Mouse (Mus musculus) midbrain, embryonic 12.5 days (tissue): ENCODE results near the gene Tgm4. TPM values are rescaled to one million over a fixed set of nuclear protein-coding genes. Genes with fewer than 3 reads are reported as not detected.

Experiments
- ATAC-seq: fragments of 200-750 bp; cut with Nextera tagmentation; 2 replicates; pipeline ENCODE4 v1.8.0; 2017; ENCODE audit warnings: low read depth, moderate TSS enrichment, moderate library complexity; ENCODE audit not compliant: low FRiP score
- H3K27ac ChIP-seq: fragments of 300-500 bp; sonication (generic); replicated peaks from 2 replicates; pipeline ENCODE4 v1.5.1; 2016; ENCODE audit warnings: mild to moderate bottlenecking
- H3K27me3 ChIP-seq: fragments of 300-500 bp; sonication (generic); 2 replicates; pipeline ENCODE4 v1.6.1; 2016; ENCODE audit warnings: mild to moderate bottlenecking
- H3K36me3 ChIP-seq: fragments of 300-500 bp; sonication (generic); 2 replicates; pipeline ENCODE4 v1.6.1; 2016
- H3K4me1 ChIP-seq: fragments of 300-500 bp; sonication (generic); 2 replicates; pipeline ENCODE4 v1.6.1; 2016
- H3K4me2 ChIP-seq: fragments of 300-500 bp; sonication (generic); replicated peaks from 2 replicates; pipeline ENCODE4 v1.6.1; 2016; ENCODE audit warnings: mild to moderate bottlenecking, moderate library complexity
- H3K4me3 ChIP-seq: fragments of 300-500 bp; sonication (generic); 2 replicates; pipeline ENCODE4 v1.5.1; 2016; ENCODE audit warnings: mild to moderate bottlenecking
- H3K9ac ChIP-seq: fragments of 300-500 bp; sonication (generic); replicated peaks from 2 replicates; pipeline ENCODE4 v1.6.1; 2016; ENCODE audit warnings: mild to moderate bottlenecking, moderate library complexity
- H3K9me3 ChIP-seq: fragments of 300-500 bp; sonication (generic); 2 replicates; pipeline ENCODE4 v1.6.1; 2016; ENCODE audit warnings: mild to moderate bottlenecking
- WGBS: fragments of 180-500 bp; shearing (Covaris S2); methylation state at CpG from one replicate; pipeline ENCODE4 v1.1.7; 2016; 5-methylcytosine and 5-hydroxymethylcytosine counted together
- polyA plus RNA-seq: library from polyadenylated mRNA; unstranded; fragments of >200 nt; fragmentation: Nextera tagmentation; extraction: Ambion mirVana; gene quantifications from 2 replicates; pipeline ENCODE4 v1.2.1, GENCODE M21; 2016

Gene Tgm4
- polyA plus RNA-seq, 1 experiment from 2014 or later: 0.57 TPM

GRCm38 (mm10) chr9:123112805-123113521, 78.4 kb downstream of the Tgm4 start, which contains the start of the genes Zdhhc3 and Exosc7:
Zdhhc3 (minus strand) TSS chr9:123113205.
Exosc7 (plus strand) TSS chr9:123113215.
- peaks cover 18% of the 10 kb centered on the region for H3K4me1 ChIP-seq

GRCm38 (mm10) chr9:123113931-123114330, 79.4 kb downstream of the Tgm4 start:
- peak overlapping the region; percentile 81 for H3K4me2 ChIP-seq
- H3K9me3 ChIP-seq: no peaks in the 10 kb centered on the region
- peak overlapping the region; percentile 95 for H3K4me3 ChIP-seq
- peaks cover 18% of the 10 kb centered on the region for H3K4me1 ChIP-seq
- no peak overlapping the region for H3K27ac ChIP-seq
- no peak for ATAC-seq
- peaks cover 17% of the 10 kb centered on the region for H3K36me3 ChIP-seq
- peak overlapping the region; percentile 93 for H3K9ac ChIP-seq
- 70% methylated on average over 6 of the region's 6 CpGs for WGBS
- H3K27me3 ChIP-seq: no peaks in the 10 kb centered on the region

More at GRCm38 (mm10) chr9:123112805-123113521, 78.4 kb downstream of the Tgm4 start, which contains the start of the genes Zdhhc3 and Exosc7:
- peak within 1 kb of the TSS; percentile 93 for H3K9ac ChIP-seq
- under 1% methylated on average over 78 of the region's 79 CpGs for WGBS
- H3K36me3 ChIP-seq: peaks cover 12% of the 10 kb centered on the region
- peak within 1 kb of the TSS; percentile 81 for H3K4me2 ChIP-seq
- H3K27ac ChIP-seq: peak within 1 kb of the TSS; percentile 94
- ATAC-seq: peak; percentile 96
- H3K9me3 ChIP-seq: no peaks in the 10 kb centered on the region
- H3K27me3 ChIP-seq: no peaks in the 10 kb centered on the region
- peak within 1 kb of the TSS; percentile 95 for H3K4me3 ChIP-seq

DNA sequence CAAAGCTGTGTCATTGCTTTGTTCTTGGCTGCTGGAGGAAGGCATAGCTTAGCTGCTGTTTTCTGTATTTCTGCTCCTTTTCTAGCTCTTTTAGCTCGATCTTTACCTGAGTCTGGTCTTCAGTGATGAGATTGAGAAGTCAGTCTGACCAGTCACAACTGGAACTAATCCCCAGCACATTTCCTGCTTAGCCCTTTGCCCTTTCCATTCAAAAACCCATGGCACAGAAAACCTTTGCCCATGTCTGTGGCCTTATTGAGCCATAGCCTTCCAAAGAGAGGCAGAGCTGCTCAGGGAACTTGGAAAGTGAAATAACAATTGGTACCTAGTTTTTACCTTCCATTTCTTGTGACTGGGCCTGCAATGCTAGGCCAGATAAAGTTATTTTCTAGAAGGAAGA, 81.0 kb downstream of the Tgm4 start:
- Histone ChIP-seq H3K9ac (no peak overlapping the region), H3K4me3 (no peak overlapping the region), H3K4me1 (peaks cover 18% of the 10 kb centered on the region), H3K27ac (no peak overlapping the region), H3K27me3 (no peaks in the 10 kb centered on the region), H3K36me3 (peaks cover 33% of the 10 kb centered on the region), H3K4me2 (no peak overlapping the region), H3K9me3 (no peaks in the 10 kb centered on the region)
- no peak for ATAC-seq
- WGBS: 91% methylated on average over 1 of the region's 1 CpGs

Other genes starting within 250 kb of the Tgm4 start
- gene Tcaim, start 229.2 kb upstream of the Tgm4 start, polyA plus RNA-seq: 7.4 and 7.7 TPM in 2 replicates
- gene Gm35549, start 190.7 kb upstream of the Tgm4 start, polyA plus RNA-seq: 0.32 TPM in 1 of 2 replicates, not detected in the other
- 124 and 134 TPM in 2 replicates for gene Zfp445, start 168.7 kb upstream of the Tgm4 start, polyA plus RNA-seq
- 4.5 and 4.8 TPM in 2 replicates for gene Zkscan7, start 149.0 kb upstream of the Tgm4 start, polyA plus RNA-seq
- 34.1 and 38.1 TPM in 2 replicates for gene Zfp105, start 111.7 kb upstream of the Tgm4 start, polyA plus RNA-seq
- 32.0 and 34.3 TPM in 2 replicates for gene 1110059G10Rik, start 83.7 kb upstream of the Tgm4 start, polyA plus RNA-seq
- 68.2 and 73.8 TPM in 2 replicates for gene Kif15, start 83.7 kb upstream of the Tgm4 start, polyA plus RNA-seq
- gene Tmem42, start 13.4 kb upstream of the Tgm4 start, polyA plus RNA-seq: 18.4 and 18.8 TPM in 2 replicates
- 84.1 and 86.4 TPM in 2 replicates for gene Zdhhc3, start 78.5 kb downstream of the Tgm4 start, polyA plus RNA-seq
- gene Exosc7, start 78.5 kb downstream of the Tgm4 start, polyA plus RNA-seq: 96.5 and 103 TPM in 2 replicates
- 0.31 TPM in 1 of 2 replicates, not detected in the other for gene Clec3b, start 116.2 kb downstream of the Tgm4 start, polyA plus RNA-seq
- gene Cdcp1, start 181.3 kb downstream of the Tgm4 start, polyA plus RNA-seq: 0.11 and 0.17 TPM in 2 replicates
- 12.4 and 14.3 TPM in 2 replicates for gene Tmem158, start 226.0 kb downstream of the Tgm4 start, polyA plus RNA-seq